Mouse (Mus musculus): ENCODE data around the gene Hoxd12.

Gene Hoxd12

DNA sequence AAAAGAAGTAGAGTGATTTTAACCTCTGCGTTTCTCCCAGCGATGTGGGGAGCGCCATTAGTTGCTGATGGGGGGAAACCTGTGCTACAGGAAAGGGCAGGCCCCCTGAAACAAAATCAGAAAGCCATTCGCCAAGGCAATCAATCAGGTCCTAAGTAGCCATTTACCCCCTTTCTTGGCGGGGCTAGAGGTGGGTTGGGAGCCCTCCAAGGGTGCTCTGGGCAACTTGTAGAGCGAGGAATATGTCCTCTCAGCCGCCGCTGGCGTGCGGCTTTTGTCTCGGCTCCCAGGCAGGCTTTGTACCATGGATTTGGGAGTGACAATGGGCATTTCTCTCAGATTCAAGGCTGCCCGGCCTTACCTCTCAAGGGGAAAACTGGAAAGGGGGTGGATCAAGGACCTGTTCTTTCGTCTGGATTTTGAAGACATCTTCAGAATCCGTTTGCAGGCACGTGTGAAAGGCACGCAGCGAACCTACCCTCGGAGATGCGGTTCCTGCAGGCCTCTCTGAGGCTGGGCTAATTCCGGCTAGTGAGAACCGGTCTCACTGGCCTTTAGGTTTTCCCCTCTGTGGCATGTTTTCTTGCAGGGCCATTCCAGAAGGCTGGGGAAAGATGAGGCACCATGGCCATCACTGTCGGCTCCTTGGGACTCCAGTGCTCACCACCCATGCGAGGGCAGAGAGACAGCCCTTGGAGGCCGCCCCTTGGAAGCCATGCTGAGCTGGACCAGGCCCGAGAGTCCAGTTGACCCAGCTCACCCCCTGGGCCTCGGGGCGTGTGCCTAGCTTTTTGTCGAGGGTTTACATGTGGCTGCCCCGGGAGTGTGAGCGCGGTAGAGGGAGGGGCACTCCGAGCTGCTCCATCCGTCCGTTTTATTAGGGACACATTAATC, 21.9 kb downstream of the Hoxd12 start:
- peak; percentile 89 for DNase-seq

GRCm38 (mm10) chr2:74697567-74698121, 22.8 kb downstream of the Hoxd12 start, which contains the start of gene Hoxd9:
Gene Hoxd9, plus strand, starts transcription at chr2:74697727.
- peak; percentile 98 for DNase-seq

GRCm38 (mm10) chr2:74698201-74699052, 23.6 kb downstream of the Hoxd12 start:
- peak; percentile 86 for DNase-seq

DNA sequence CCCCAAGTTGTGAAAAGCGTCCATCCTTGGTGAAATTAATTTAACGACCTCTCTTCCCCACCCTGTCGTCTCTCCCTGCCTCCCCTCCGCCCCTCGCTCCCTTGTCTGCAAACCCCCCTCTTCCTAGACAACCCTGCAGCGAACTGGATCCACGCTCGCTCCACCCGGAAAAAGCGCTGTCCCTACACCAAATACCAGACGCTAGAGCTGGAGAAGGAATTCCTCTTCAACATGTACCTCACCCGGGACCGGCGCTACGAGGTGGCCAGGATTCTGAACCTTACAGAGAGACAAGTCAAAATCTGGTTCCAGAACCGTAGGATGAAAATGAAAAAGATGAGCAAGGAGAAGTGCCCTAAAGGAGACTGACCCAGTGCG, 24.2 kb downstream of the Hoxd12 start:
- peak; percentile 79 for DNase-seq

DNA sequence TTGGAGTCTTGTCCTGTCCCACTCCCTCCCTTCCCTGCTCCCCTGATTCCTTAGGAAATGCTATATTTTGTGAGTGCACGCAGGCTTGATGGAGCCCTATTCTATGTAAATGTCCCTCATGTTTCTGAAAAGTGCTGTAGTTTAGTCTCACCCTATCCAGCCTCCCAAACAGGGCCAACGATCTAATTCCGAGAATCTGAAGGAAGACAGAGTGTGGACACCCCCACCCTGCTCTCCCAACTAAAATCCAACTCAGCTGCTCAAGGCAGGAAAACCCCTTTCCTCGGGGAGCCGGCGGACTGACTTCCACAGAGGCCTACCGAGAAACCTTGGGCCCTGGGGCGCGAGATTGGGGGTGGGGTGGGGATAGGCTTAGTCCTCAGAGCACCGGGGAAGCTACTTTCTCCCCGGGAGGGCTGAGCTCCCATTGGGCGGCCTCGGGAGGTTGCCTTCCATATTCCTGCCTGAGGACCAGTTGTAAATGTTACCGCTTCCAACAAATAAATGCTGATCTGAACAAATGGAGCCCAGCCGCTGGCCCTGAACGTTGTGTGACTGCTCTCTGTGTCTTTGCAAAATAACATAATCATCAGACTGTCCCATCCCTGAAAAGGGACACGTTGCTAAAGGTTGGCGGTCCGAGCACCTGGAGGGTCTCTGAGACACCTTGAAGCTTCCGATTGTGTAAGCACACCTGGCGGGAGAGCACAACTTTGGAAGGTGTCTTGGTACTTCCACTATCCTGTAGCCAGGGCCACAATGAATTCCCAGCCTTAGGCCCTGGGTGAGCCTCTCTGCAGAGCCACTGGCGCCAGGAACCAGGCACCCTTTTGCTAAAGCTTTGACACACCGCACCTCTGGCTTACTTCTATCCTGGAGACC, 25.1 kb downstream of the Hoxd12 start:
- peak; percentile 76 for DNase-seq

DNA sequence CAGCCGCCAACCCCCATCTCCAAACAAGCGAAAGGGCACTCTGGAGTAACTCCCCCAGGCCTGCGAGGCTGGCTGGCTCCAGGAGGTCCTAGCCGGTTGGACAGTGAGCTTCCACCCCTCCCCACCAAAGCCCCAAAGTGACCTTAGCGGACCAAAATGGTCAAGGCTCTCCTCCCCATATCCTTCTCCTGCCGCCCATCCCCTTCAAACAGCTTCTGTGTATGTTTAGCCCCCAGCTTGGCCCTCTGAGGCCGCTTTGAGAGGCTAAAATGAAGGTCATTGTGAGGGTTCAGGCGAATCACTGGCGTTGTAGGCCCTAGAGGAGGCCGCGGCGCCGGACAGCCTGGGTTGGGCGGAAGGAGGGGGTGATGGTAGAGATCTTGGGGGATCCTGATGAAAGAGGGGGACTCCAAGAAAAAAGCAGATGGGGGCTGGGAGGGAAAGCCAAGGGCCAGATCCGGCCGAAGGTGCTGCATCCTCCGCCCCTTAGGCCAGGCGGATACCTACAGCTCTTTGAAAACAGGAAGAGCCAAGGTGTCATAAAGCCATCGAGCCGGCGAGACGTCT, 25.8 kb downstream of the Hoxd12 start:
- peak; percentile 89 for DNase-seq

DNA sequence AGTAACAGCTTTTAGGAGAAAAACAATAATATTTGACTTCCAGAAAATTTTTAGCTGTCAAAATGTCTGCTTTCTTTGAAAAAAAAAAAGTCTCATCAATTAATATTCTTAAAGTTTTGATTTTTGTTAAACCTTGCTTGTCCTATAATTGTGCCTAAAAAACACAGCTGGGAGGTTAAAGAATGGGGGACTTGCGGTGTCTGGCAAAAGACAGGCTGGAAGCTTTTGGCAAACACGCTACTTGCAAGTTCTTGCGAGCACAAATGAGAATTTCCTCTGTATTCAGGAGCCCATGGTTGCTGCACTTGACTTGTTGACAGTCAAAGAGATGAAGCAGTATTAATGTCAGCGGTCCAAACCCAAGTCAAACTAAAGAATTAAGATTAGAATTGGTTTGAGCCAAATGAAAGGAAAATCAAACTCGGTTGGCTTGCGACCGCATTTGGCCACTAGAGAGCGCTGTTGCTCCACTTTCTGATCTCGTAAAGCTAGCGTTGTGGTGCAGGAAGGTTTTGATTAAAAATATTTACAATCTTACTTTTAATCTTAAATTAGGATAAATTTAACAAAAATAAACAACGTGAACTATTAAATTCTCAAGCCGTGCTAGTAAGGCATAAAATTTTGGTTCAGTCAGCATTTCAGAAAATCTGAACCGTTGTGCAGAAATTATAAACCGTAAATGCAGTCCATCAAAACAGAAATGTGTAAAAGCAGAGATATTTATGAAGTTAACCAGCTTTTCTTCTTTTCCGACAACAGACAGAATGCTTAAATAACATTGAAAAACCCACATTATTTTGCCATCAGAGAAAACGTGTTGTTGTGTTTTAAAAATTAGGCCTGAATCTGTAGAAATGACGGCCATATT, 27.4 kb downstream of the Hoxd12 start:
- DNase-seq = peak; percentile 84

DNA sequence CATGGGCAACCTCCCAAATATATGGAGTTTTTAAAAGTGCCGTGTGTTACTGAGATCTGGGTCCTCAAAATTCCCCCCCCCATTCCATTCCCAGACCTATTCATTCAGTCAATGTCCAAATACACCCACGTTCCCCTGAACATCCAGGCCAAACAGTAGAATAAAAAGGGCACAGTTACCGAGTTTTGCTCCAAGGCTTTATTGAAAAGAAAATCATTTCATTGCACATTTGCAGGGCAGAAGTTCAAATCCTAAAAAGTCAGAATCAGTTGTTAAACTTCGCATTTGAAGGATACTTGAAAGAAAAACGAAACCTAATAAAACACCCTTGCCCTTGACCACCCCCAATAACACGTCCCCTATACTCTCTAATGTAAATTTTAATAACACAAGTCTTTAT, 28.0 kb downstream of the Hoxd12 start:
- no peak for DNase-seq

GRCm38 (mm10) chr2:74703317-74703716, 28.5 kb downstream of the Hoxd12 start:
- no peak for DNase-seq

GRCm38 (mm10) chr2:74703720-74704392, 29.0 kb downstream of the Hoxd12 start:
- DNase-seq = peak; percentile 82

DNA sequence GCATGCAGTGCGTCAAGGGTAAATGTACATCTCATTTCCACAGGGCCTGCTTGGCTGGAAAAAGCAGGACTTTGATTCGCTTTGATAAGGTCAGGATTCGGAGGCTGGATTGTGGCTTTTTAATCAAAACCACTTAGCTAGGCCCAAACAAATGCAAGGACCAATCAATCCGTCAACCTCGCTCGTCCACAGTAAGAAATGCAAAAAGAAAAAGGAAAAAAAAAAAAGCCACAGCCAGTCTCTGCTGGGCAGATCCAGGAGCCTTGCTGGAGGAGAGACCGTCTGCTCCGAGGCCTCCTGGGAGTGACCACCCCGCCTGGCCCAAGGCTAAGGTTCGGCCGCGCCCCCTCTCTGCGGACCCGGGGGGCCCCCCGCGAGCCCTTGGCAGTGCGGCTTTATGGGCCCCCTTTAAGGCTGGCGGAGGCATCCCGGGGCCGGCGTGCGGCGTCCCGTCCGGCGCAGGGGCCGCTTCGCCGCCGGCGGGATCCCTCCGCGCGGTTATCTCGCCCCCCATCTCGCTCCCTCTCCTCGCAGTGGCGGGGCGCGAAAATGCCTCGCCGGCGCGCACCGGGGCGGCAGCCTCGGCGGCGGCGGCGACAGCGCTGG, 29.7 kb downstream of the Hoxd12 start, which contains the start of gene Hoxd8:
Gene Hoxd8, plus strand, starts transcription at position 223 of the 606 bp plus-strand sequence.
- no peak for DNase-seq

- peak; percentile 94 for DNase-seq
These were observed 30.2 kb downstream of the Hoxd12 start for GRCm38 (mm10) chr2:74704999-74705466.

DNA sequence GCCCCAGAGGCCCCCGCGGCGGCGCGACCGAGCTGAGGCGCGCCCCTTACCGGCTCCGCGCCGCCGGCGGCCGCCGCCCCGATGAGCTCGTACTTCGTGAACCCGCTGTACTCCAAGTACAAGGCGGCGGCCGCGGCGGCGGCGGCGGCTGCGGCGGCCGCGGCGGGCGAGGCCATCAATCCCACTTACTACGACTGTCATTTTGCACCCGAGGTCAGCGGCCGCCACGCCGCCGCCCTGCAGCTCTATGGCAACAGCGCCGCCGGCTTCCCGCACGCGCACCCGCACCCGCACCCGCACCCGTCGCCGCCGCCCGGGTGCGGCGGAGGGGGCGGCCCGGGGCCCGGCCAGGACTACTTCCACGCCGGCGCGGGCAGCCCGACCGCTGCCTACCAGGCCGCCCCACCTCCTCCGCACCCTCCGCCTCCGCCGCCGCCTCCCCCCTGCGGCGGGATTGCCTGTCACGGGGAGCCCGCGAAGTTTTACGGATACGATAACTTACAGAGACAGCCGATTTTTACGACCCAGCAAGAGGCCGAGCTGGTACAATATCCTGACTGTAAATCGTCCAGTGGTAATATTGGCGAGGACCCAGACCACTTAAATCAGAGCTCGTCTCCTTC, 30.8 kb downstream of the Hoxd12 start:
- DNase-seq = peak; percentile 92

DNA sequence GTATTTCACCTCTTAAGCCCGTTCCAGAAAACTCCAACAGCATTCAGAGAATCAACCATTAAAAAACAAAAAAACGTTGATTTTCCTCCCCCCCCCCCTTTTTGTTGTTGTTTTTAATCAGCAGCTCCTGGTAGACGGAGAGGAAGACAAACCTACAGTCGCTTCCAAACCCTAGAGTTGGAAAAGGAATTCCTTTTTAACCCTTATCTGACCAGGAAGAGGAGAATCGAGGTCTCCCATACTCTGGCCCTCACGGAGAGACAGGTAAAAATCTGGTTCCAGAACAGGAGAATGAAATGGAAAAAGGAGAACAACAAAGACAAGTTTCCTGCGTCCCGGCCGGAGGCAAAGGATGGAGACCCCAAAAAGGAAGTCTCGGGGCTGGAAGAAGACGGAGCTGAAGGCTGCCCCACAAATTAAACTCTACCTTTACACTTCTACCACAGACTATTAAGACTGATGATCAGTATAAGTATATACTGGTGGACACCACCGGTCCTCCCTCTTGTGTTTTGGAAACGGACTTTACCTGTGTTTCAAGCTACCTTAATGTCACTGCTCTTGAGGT, 31.7 kb downstream of the Hoxd12 start:
- peak; percentile 61 for DNase-seq

- DNase-seq = peak; percentile 81
These were observed 32.8 kb downstream of the Hoxd12 start for GRCm38 (mm10) chr2:74707599-74707998.

GRCm38 (mm10) chr2:74708676-74709075, 33.9 kb downstream of the Hoxd12 start:
- peak; percentile 86 for DNase-seq

- no peak for DNase-seq
These were observed 34.9 kb downstream of the Hoxd12 start for GRCm38 (mm10) chr2:74709465-74710419.
